Mouse (Mus musculus): ENCODE data around the gene Ccdc22.

The Ccdc22 gene

GRCm38 (mm10) chrX:7604879-7605574, at the start of gene Ccdc22:
Ccdc22 (minus strand) TSS chrX:7605517.
- DNase-seq, result peak; percentile 91

GRCm38 (mm10) chrX:7648671-7649304, 43.5 kb upstream of the Ccdc22 start:
- peak; percentile 85 for DNase-seq

GRCm38 (mm10) chrX:7645349-7645748, 40.0 kb upstream of the Ccdc22 start:
- DNase-seq, result peak; percentile 76

GRCm38 (mm10) chrX:7640785-7641184, 35.5 kb upstream of the Ccdc22 start:
- DNase-seq, result no peak

- DNase-seq, result no peak
Observed at GRCm38 (mm10) chrX:7639536-7640325, 34.4 kb upstream of the Ccdc22 start.

GRCm38 (mm10) chrX:7638401-7639091, 33.2 kb upstream of the Ccdc22 start, which contains the start of gene Syp:
Syp (plus strand) TSS chrX:7638471.
- DNase-seq, result peak; percentile 83

- no peak for DNase-seq
Observed at GRCm38 (mm10) chrX:7635101-7635500, 29.8 kb upstream of the Ccdc22 start.

GRCm38 (mm10) chrX:7632560-7632959, 27.2 kb upstream of the Ccdc22 start:
- DNase-seq, result no peak

- no peak for DNase-seq
Observed at GRCm38 (mm10) chrX:7617889-7618551, 12.7 kb upstream of the Ccdc22 start.

GRCm38 (mm10) chrX:7610536-7611258, 5.4 kb upstream of the Ccdc22 start:
- DNase-seq, result peak; percentile 8

GRCm38 (mm10) chrX:7610035-7610434, 4.7 kb upstream of the Ccdc22 start:
- DNase-seq, result peak; percentile 1

GRCm38 (mm10) chrX:7606783-7607182, 1.5 kb upstream of the Ccdc22 start, which contains the start of gene Cacna1f:
Cacna1f (plus strand) TSS chrX:7607083.
- no peak for DNase-seq

GRCm38 (mm10) chrX:7605575-7605941, 241 bp upstream of the Ccdc22 start:
- no peak for DNase-seq

- DNase-seq, result no peak
Observed at GRCm38 (mm10) chrX:7604004-7604403, 1.3 kb downstream of the Ccdc22 start.

- no peak for DNase-seq
Observed at GRCm38 (mm10) chrX:7595371-7595770, 9.9 kb downstream of the Ccdc22 start.

- DNase-seq, result no peak
Observed at GRCm38 (mm10) chrX:7586356-7586755, 19.0 kb downstream of the Ccdc22 start.

GRCm38 (mm10) chrX:7583881-7584280, 21.4 kb downstream of the Ccdc22 start:
- no peak for DNase-seq

GRCm38 (mm10) chrX:7581151-7581550, 24.2 kb downstream of the Ccdc22 start:
- DNase-seq, result no peak

GRCm38 (mm10) chrX:7574885-7575231, 30.5 kb downstream of the Ccdc22 start:
- no peak for DNase-seq

- peak; percentile 93 for DNase-seq
Observed at GRCm38 (mm10) chrX:7574087-7574884, 31.0 kb downstream of the Ccdc22 start, which contains the start of gene Ppp1r3f. Ppp1r3f (minus strand) TSS chrX:7574283.

Measured in embryo, embryonic 11 days (tissue).